Mouse (Mus musculus) myocyte (in vitro differentiated cells): ENCODE measurements around the gene Gpr62. TPM values are rescaled to one million over a fixed set of nuclear protein-coding genes. Genes with fewer than 3 reads are reported as not detected.
"Not testable (repeated sequence)": the region's sequence is repeated elsewhere in the genome, so short reads cannot be mapped to it uniquely, and the experiment has no call there.

Experiments
- H3K27me3 ChIP-seq: one replicate; pipeline ENCODE4 v1.6.1; 2011; ENCODE audit not compliant: control insufficient read depth, insufficient read depth, insufficient read length
- H3K36me3 ChIP-seq: one replicate; pipeline ENCODE4 v1.6.1; 2011; ENCODE audit not compliant: control insufficient read depth, insufficient read depth
- H3K4me2 ChIP-seq: one replicate; pipeline ENCODE4 v1.6.1; 2011; ENCODE audit warnings: low read depth, control low read depth
- H3K4me3 ChIP-seq: one replicate; pipeline ENCODE4 v1.5.1; 2011; ENCODE audit warnings: mild to moderate bottlenecking, control low read depth, moderate library complexity
- H3K79me2 ChIP-seq: one replicate; pipeline ENCODE4 v1.6.1; 2011; ENCODE audit not compliant: control insufficient read depth, insufficient read depth
- H3ac ChIP-seq: one replicate; pipeline ENCODE4 v1.6.1; 2011; ENCODE audit not compliant: control insufficient read depth, insufficient read length
- CEBPB ChIP-seq: IDR thresholded peaks from 2 replicates; pipeline ENCODE4 v1.6.1; 2011; ENCODE audit warnings: mild to moderate bottlenecking, moderate library complexity; ENCODE audit not compliant: poor library complexity, insufficient read depth, severe bottlenecking
- E2F4 ChIP-seq: IDR thresholded peaks from one replicate; pipeline ENCODE4 v1.6.1; 2011; ENCODE audit warnings: mild to moderate bottlenecking, control low read depth, moderate library complexity; ENCODE audit not compliant: insufficient read depth
- MAX ChIP-seq: IDR thresholded peaks from one replicate; pipeline ENCODE4 v1.6.1; 2011; ENCODE audit warnings: low read depth, mild to moderate bottlenecking, control low read depth
- MYOD1 ChIP-seq, 3 experiments: IDR thresholded peaks; one replicate each; pipeline ENCODE4 v1.6.1; 2011; ENCODE audit warnings: control low read depth in 2 of 3, low read depth in 2 of 3, mild to moderate bottlenecking in 2 of 3, moderate library complexity in 1 of 3; ENCODE audit not compliant: insufficient read length in 2 of 3, control insufficient read depth in 1 of 3
- MYOG ChIP-seq, 3 experiments: IDR thresholded peaks; one replicate each; pipeline ENCODE4 v1.6.1; 2011; ENCODE audit warnings: control low read depth in 2 of 3, low read depth in 2 of 3, mild to moderate bottlenecking in 2 of 3; ENCODE audit not compliant: insufficient read length in 2 of 3, control insufficient read depth in 1 of 3, insufficient read depth in 1 of 3
- POLR2A ChIP-seq: IDR thresholded peaks from one replicate; pipeline ENCODE4 v1.6.1; 2011; ENCODE audit warnings: low read depth, mild to moderate bottlenecking, control low read depth, moderate library complexity; ENCODE audit not compliant: insufficient read length
- POLR2AphosphoS2 ChIP-seq: IDR thresholded peaks from one replicate; pipeline ENCODE4 v1.6.1; 2011; ENCODE audit warnings: low read depth, control low read depth; ENCODE audit not compliant: insufficient read length
- REST ChIP-seq: IDR thresholded peaks from one replicate; pipeline ENCODE4 v1.6.1; 2011; ENCODE audit warnings: mild to moderate bottlenecking, control low read depth, moderate library complexity; ENCODE audit not compliant: insufficient read depth, insufficient read length
- SRF ChIP-seq: IDR thresholded peaks from one replicate; pipeline ENCODE4 v1.6.1; 2011; ENCODE audit warnings: low read depth; ENCODE audit not compliant: control insufficient read depth, insufficient read length
- TCF12 ChIP-seq: IDR thresholded peaks from one replicate; pipeline ENCODE4 v1.6.1; 2011; ENCODE audit warnings: mild to moderate bottlenecking, control low read depth; ENCODE audit not compliant: poor library complexity, insufficient read depth, severe bottlenecking
- TCF3 ChIP-seq: IDR thresholded peaks from one replicate; pipeline ENCODE4 v1.6.1; 2011; ENCODE audit warnings: low read depth, control low read depth; ENCODE audit not compliant: insufficient read length
- USF1 ChIP-seq: IDR thresholded peaks from one replicate; pipeline ENCODE4 v1.6.1; 2011; ENCODE audit warnings: low read depth, mild to moderate bottlenecking, control low read depth, moderate library complexity
- polyA plus RNA-seq: library from polyadenylated mRNA; unstranded; fragments of >200 nt; fragmentation: generic; extraction: Trizol; gene quantifications from one replicate; pipeline ENCODE4 v1.2.1, GENCODE M21; 2012; ENCODE audit warnings: missing spikeins

The Gpr62 gene
- polyA plus RNA-seq, 1 experiment, result 0.46 TPM

DNA sequence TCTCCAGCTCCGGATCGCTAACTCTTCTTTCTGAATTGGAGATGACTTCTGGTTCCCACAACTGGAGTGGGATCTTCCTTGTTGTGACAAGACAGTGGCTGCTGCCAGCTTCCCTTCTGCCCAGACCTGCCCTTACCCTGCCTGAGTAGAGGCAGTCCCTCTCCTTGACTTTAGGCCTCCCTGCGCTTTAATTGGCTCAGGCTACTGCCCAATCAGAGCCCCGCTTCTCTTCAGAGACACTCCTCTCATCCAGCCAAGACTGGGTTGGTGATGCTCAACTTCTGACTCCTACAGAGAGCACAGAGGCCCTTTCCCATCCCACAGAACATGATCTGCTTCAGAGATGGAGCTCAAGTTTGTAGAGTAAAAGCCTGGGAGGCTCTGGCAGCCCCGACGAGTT is 38.5 kb upstream of the Gpr62 start:
- peaks cover 5% of the 10 kb centered on the region for H3K27me3 ChIP-seq
- no peak overlapping the region for H3K4me3 ChIP-seq
- no peaks in the 10 kb centered on the region for H3K79me2 ChIP-seq
- no peak for TF ChIP-seq REST
- no peak for TF ChIP-seq CEBPB
- no peak overlapping the region for H3ac ChIP-seq
- H3K36me3 ChIP-seq, result no peaks in the 10 kb centered on the region
- H3K4me2 ChIP-seq, result no peak overlapping the region

GRCm38 (mm10) chr9:106501846-106502245 is 36.1 kb upstream of the Gpr62 start:
- H3K79me2 ChIP-seq, result no peaks in the 10 kb centered on the region
- no peak overlapping the region for H3K4me3 ChIP-seq
- H3K36me3 ChIP-seq, result no peaks in the 10 kb centered on the region
- H3K27me3 ChIP-seq, result peaks cover 5% of the 10 kb centered on the region
- no peak overlapping the region for H3ac ChIP-seq
- TF ChIP-seq TCF12 (no peak), MYOG (IDR thresholded peaks at IDR 0.05; ENCODE audit: control insufficient read depth in 1 of 3, insufficient read depth in 1 of 3, insufficient read length in 2 of 3, low read depth in 2 of 3) (no peak), CEBPB (no peak), POLR2A (no peak), REST (no peak), USF1 (no peak)
- no peak overlapping the region for H3K4me2 ChIP-seq

DNA sequence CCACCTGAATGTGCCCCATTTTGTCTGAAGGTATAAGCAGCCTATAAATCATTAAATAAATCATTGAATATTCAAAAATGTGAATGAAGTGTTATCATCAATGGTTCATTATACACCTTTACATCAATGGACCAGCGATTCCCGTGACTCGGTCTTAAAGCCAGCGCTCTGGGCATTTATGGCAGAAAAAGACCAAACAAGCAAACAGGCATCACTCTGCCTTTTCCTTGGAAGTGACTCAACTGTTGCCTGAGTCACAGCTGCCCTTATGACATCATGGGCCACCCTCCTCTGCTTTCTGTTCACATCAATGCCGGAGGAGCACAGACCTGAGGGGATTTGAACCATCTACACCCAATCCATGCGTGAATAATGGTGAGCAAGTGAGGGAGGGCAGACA is 33.9 kb upstream of the Gpr62 start, which contains the start of gene Iqcf1:
Gene Iqcf1, plus strand, starts transcription at position 301 of the 400 bp plus-strand sequence.
- no peak within 1 kb of the TSS for H3K4me3 ChIP-seq
- no peak for TF ChIP-seq POLR2A

GRCm38 (mm10) chr9:106487602-106488001 is 21.9 kb upstream of the Gpr62 start:
- H3K27me3 ChIP-seq, H3K4me3 ChIP-seq, H3K4me2 ChIP-seq, H3ac ChIP-seq, H3K36me3 ChIP-seq, H3K79me2 ChIP-seq: not testable (repeated sequence)

More for the DNA sequence above, 33.9 kb upstream of the Gpr62 start, which contains the start of gene Iqcf1:
- H3ac ChIP-seq, result no peak within 1 kb of the TSS
- no peaks in the 10 kb centered on the region for H3K79me2 ChIP-seq
- H3K27me3 ChIP-seq, result peaks cover 5% of the 10 kb centered on the region
- no peaks in the 10 kb centered on the region for H3K36me3 ChIP-seq
- no peak within 1 kb of the TSS for H3K4me2 ChIP-seq

DNA sequence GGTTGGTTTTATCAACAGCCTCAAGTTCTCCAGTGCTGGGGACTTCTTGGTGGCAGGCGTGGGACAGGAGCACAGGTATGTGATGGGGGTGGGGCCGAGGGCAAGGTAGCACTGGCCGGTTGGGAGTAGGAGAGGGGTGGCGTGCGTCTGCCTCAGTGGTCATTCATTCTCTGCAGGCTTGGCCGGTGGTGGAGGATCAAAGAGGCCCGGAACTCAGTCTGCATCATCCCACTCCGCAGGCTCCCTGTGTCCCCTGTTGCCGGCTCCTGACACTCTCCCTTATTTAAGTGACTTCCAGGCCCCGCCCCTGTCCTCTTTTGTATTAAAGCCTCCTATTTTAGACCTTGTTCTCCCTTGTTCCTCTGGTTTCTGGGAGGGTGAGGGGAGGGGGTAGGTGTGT is 19.3 kb upstream of the Gpr62 start:
- TF ChIP-seq TCF3, result no peak
- TF ChIP-seq POLR2AphosphoS2, result no peak
- TF ChIP-seq MYOD1 (IDR thresholded peaks at IDR 0.05; ENCODE audit: control insufficient read depth in 1 of 3, insufficient read length in 2 of 3, low read depth in 2 of 3), result no peak
- no peak for TF ChIP-seq TCF12
- no peak for TF ChIP-seq SRF
- TF ChIP-seq USF1, result no peak
- no peak for TF ChIP-seq CEBPB
- no peak for TF ChIP-seq POLR2A
- TF ChIP-seq MYOG (IDR thresholded peaks at IDR 0.05; ENCODE audit: control insufficient read depth in 1 of 3, insufficient read depth in 1 of 3, insufficient read length in 2 of 3, low read depth in 2 of 3), result no peak
- TF ChIP-seq MAX, result no peak
- TF ChIP-seq E2F4, result no peak
- no peak for TF ChIP-seq REST
- no peak overlapping the region for H3ac ChIP-seq
- H3K79me2 ChIP-seq, result no peaks in the 10 kb centered on the region
- no peaks in the 10 kb centered on the region for H3K27me3 ChIP-seq
- no peak overlapping the region for H3K4me2 ChIP-seq
- H3K4me3 ChIP-seq, result no peak overlapping the region
- H3K36me3 ChIP-seq, result peaks cover 4% of the 10 kb centered on the region

DNA sequence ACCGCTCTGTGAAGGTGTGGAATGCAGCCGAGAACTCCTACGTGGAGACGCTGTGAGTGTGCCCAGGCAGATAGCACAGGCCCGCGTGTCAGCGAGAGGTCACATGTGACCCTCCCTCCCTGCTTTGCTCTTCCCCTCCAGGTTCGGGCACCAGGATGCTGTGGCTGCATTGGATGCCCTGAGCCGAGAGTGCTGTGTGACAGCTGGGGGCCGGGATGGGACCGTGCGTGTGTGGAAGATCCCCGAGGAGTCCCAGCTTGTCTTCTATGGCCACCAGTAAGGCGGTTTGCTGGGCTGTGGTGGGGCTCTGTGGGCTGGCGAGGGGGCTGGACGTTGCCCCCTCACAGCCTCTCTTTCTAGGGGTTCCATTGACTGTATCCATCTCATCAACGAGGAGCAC is 17.9 kb upstream of the Gpr62 start:
- Histone ChIP-seq H3K36me3 (peaks cover 5% of the 10 kb centered on the region), H3K27me3 (no peaks in the 10 kb centered on the region), H3ac (no peak overlapping the region), H3K4me2 (no peak overlapping the region), H3K79me2 (peaks cover 3% of the 10 kb centered on the region), H3K4me3 (no peak overlapping the region)
- TF ChIP-seq MAX, result no peak
